Mouse (Mus musculus) embryo, embryonic 10 days (tissue): Measurements from ENCODE around the gene Rhot2.

Experiments
- DNase-seq: peaks from one replicate; pipeline ENCODE4 v3.0.0-alpha.2; 2015; ENCODE audit warnings: low spot score

The Rhot2 gene

DNA sequence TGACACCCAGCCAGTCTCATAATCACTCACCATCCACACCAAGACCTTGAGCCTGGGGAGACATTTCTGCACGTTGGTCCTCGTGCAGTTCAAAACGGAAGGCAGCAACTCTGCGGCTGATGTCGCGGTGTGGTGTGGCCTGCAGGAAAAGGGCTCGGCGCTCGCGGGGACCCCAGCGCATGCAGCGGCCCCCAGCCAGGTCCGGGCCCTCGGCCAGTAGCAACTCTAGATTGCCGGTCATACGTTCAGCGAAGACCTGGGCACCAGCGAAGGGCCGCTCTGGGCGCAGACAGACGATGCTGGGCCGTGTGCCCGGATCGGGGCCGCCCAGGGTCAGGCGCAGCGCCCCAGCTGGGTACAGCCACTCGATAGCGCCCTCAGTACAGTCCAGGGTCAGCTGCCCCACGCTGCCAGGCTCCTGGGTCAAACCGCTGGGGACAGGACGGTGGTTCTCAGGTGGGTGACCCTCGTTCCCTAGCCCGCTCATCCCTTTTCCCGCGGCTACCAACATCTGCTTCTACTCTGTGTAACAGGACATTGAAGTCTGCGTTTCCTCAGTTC is 48.4 kb downstream of the Rhot2 start:
- DNase-seq: peak; percentile 49

DNA sequence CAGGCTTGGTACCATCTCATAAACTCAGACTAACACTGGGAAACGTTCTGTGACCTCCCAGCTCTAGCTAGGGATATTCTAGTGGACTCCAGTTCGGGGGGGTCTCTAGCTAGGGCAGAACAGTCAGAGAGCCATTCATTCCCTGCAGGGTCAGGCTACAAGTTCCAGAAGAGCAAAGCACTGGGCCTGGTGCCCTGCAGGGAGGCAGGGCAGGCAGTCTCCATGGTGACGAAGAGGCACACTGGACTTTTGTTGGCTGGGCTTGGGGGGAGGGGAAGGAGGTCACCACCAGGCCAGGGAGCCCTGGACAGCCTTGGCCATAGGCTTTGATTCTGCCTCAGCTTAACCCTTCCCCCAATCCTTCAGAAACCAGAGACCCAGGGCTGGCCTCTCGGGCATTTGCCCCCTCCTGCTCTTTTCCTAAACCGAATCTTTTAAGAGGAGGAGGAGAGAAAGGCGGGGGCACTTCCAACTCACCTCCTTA is 49.0 kb downstream of the Rhot2 start, which contains the start of gene AC134908.4:
Gene AC134908.4, minus strand, starts transcription at position 51 of the 484 bp plus-strand sequence.
- peak; percentile 96 for DNase-seq

DNA sequence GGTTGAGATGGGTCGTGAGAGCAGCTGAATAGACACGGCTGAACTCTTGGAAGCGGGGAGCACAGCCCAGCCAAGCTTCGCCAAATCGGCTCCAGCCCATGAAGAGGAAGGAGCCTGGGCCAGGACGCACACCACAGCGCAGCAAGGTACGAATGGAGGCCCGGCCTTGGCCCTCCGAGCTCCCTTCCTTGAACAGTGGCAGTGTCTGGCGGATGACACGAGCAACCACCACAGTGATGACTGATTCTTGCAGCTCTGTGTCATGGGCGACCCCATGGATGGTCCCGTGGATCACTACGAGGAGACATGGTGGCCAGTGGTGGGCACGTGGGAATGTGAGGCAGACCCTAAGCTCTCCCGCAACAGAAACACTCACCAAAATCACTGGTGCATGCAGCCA is 49.7 kb downstream of the Rhot2 start:
- DNase-seq: no peak

DNA sequence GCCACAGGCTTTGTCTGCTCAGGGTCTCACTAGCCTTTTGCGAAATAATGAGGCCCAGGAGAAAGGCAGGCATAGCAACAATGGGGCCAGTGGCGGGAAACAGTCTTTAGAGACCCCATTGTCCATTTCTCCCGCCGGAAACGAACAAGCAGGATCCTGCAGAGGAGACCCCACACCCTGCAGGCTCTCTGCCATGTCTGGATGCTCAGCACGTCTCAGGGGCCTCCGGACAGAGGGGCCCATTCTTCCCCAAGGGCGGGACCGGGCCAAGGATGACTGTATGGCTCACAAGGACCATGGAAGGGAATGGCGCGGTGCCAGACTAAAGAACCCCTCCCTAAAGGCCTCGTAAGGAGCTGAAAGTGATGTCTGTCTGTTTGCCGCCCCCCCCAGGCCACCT is 50.5 kb downstream of the Rhot2 start:
- peak; percentile 55 for DNase-seq

DNA sequence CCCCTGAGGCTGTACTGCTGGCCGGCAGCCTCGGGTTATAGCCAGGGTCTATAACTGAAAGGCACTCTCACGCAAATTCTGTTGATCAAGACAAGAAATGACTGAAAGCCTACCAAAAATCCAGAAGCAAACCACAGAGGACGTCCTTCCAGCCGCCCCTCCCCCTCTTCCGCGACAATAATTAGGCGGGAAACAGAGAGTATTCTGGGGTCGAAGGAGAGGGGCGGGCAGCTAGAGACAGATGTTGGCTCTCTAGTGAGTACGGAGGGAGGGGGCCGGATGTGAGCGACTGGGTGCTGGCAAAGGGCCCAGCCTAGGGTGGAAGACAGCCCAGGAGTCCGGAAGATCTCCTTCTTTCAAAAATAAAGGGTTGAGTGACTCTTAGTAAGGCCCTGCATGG is 52.0 kb downstream of the Rhot2 start, which contains the start of gene Fam173a:
Gene Fam173a, minus strand, starts transcription at position 287 of the 400 bp plus-strand sequence.
- DNase-seq: peak; percentile 75

DNA sequence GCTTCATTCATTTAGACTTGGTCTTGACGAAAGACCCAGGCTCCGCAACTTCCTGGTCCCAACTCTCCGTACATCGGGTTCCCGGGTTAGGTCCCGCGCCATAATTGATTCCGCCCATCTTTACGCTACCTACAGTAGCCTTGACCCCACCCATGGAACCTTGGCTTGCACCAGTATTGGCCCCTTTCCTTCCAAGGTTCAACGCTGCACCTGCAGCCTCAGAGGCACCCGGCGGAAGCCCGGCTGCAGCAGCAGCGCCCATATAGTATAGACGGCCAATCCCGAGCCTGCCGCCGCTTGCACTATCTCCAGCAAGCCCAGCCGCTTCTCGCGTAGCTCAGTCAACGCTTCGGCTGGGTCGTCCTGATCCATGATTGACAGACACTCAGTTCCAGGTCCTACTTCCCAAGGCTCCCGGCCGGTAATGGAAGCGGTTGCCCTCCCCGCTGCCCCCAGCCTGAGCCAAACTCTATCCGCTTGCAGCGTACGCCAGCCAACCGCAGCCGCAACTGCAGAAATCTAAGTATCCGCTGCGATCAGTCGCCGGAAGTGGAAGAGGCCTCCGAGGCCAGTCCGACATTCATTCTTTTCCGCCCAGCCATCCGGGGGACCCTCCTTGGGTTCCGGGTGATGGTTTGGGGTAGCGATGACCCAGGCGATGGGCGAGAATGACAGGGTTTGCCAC is 52.7 kb downstream of the Rhot2 start:
- DNase-seq: peak; percentile 86

DNA sequence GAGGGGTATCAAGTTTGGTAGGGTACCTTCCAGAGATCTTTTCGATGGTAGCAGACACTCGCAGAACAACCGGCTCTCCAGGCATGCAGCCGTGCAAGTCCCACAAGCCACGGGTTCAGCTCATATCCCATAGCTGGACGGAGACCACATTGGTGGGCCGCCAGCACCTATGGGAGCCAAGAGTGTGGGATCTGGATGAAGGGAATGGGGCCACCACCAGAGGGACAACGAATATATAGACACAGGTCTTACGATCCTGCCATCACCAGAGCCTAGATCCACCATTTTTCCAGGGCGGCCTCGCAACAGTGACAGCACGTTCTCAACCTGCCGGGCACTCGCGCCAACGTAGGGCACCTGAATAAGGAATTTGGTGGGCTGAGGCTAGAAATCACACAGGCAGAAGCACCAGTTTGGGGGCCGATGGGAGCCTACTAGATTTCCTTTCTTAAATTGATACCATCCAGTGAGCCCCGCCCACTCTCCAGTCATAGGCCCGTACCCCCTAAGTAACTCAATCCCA is 53.3 kb downstream of the Rhot2 start:
- DNase-seq: peak; percentile 50
